In genomic region chr16:17653601-17654000, GRCm38 (mm10) we compare ENCODE assay signal across 15 mouse cellular contexts. TPM values are rescaled to one million over a fixed set of nuclear protein-coding genes. Genes with fewer than 3 reads are reported as not detected.
DNase-seq lines count a peak whose midpoint lies in the region; ATAC-seq and TF ChIP-seq lines count a peak whose summit lies in the region.
"Had no signal": no experiment of that assay in that cellular context is flagged by ENCODE, and none has a peak within 500 bp of the region (broad histone marks: within the 10 kb centered on the region; RNA-seq: fewer than 3 reads in every experiment).

No protein-coding gene starts in this region.

- 94% methylated on average over 5 of the region's 5 CpGs for WGBS in cerebellum, adult 2 months
- 97% methylated on average over 5 of the region's 5 CpGs for WGBS in heart, embryonic 12.5 days

- H3K9me3 ChIP-seq in heart, embryonic 12.5 days (replicated peaks): no peaks in the 10 kb centered on the region
- H3K9me3 ChIP-seq: embryonic facial prominence, embryonic 13.5 days; embryonic facial prominence, embryonic 15.5 days; forebrain, embryonic 10.5 days; forebrain, embryonic 12.5 days had no signal

- H3K9ac ChIP-seq in heart, embryonic 12.5 days: no peak overlapping the region
- H3K9ac ChIP-seq: embryonic facial prominence, embryonic 13.5 days; embryonic facial prominence, embryonic 15.5 days; forebrain, embryonic 12.5 days had no signal

- H3K27me3 ChIP-seq in cerebellum, adult 2 months (ENCODE audit: control insufficient read depth, insufficient read depth, low read length): no peaks in the 10 kb centered on the region
- no peaks in the 10 kb centered on the region for H3K27me3 ChIP-seq in heart, embryonic 12.5 days (replicated peaks)
- H3K27me3 ChIP-seq: embryonic facial prominence, embryonic 13.5 days; embryonic facial prominence, embryonic 15.5 days; forebrain, embryonic 12.5 days had no signal

- TF ChIP-seq POLR2A in cerebellum, adult 2 months (IDR thresholded peaks at IDR 0.05; ENCODE audit: borderline replicate concordance, insufficient read depth, low read length): no peak

- no peak for ATAC-seq in heart, embryonic 12.5 days (ENCODE audit: insufficient number of reproducible peaks, low FRiP score)
- ATAC-seq: forebrain, embryonic 14.5 days; forebrain, embryonic 16.5 days had no signal

- peaks cover 70% of the 10 kb centered on the region for H3K4me1 ChIP-seq in cerebellum, adult 2 months (ENCODE audit: control insufficient read depth, insufficient read depth, low read length)
- peaks cover 17% of the 10 kb centered on the region for H3K4me1 ChIP-seq in heart, embryonic 12.5 days (replicated peaks)
- H3K4me1 ChIP-seq: embryonic facial prominence, embryonic 13.5 days; embryonic facial prominence, embryonic 15.5 days; forebrain, embryonic 10.5 days; forebrain, embryonic 12.5 days had no signal

- H3K4me3 ChIP-seq in cerebellum, adult 2 months (replicated peaks; ENCODE audit: insufficient read depth, low read depth, low read length): no peak overlapping the region
- no peak overlapping the region for H3K4me3 ChIP-seq in heart, embryonic 12.5 days
- H3K4me3 ChIP-seq: embryonic facial prominence, embryonic 13.5 days; embryonic facial prominence, embryonic 15.5 days; erythroblast, embryonic 14.5 days; forebrain, embryonic 10.5 days; forebrain, embryonic 12.5 days had no signal

- no peak overlapping the region for H3K4me2 ChIP-seq in heart, embryonic 12.5 days
- H3K4me2 ChIP-seq: embryonic facial prominence, embryonic 13.5 days; embryonic facial prominence, embryonic 15.5 days; forebrain, embryonic 12.5 days had no signal

- H3K36me3 ChIP-seq in heart, embryonic 12.5 days: peaks cover 77% of the 10 kb centered on the region

- TF ChIP-seq CTCF in cerebellum, adult 2 months (IDR thresholded peaks at IDR 0.05; ENCODE audit: borderline replicate concordance, insufficient read depth, low read depth, low read length): no peak

- DNase-seq in cerebellum, adult 2 months: peak in 1 of 2 experiments; percentile 25
- no peak for DNase-seq in cerebellum, adult 11 months
- peak; percentile 81 for DNase-seq in heart, adult 11 months
- DNase-seq: adrenal gland, adult 2 months; adrenal gland, postnatal 10 days; adrenal gland, postnatal 25 days; embryo, embryonic 11 days had no signal

- 0 out of 2 replicates have a peak overlapping the region, but pooled peaks have one; percentile 47 for H3K27ac ChIP-seq in cerebellum, adult 2 months (ENCODE audit: insufficient read depth, low read length)
- no peak overlapping the region for H3K27ac ChIP-seq in heart, embryonic 12.5 days (ENCODE audit: poor library complexity, severe bottlenecking)
- H3K27ac ChIP-seq: embryonic facial prominence, embryonic 13.5 days; embryonic facial prominence, embryonic 15.5 days; forebrain, embryonic 10.5 days; forebrain, embryonic 12.5 days had no signal

RNA-seq across cellular contexts. Expression of gene Ccdc74a, which starts 7.3 kb away (rescaled TPM):
- 112 and 123 TPM in 2 replicates for polyA plus RNA-seq in cerebellum, adult 2 months (2012; rRNA removed)
- polyA plus RNA-seq in heart, embryonic 12.5 days (2016; fragmentation: Nextera tagmentation; extraction: Ambion mirVana): 4.4 and 5.5 TPM in 2 replicates

RNA-seq across cellular contexts. Expression of gene Smpd4, which starts 34.4 kb away (rescaled TPM):
- 113 and 125 TPM in 2 replicates for polyA plus RNA-seq in cerebellum, adult 2 months (2012; rRNA removed)
- polyA plus RNA-seq in heart, embryonic 12.5 days (2016; fragmentation: Nextera tagmentation; extraction: Ambion mirVana): 30.3 and 31.4 TPM in 2 replicates

Comparison
In these comparisons a context has a peak if more than half of its experiments do, and no peak if none do; other contexts are left out.
1. RNA of gene Ccdc74a, which starts 7.3 kb away (polyA plus RNA-seq): 112 to 123 TPM in cerebellum, adult 2 months; 4.4 to 5.5 TPM in heart, embryonic 12.5 days; every median in the first group is over 10 times any median in the second.